Mouse (Mus musculus) lung, adult 2 months (tissue): ENCODE results near the gene Corin.

Source experiments
- CTCF ChIP-seq: fragments of 200-500 bp; IDR thresholded peaks from 2 replicates; pipeline ENCODE4 v1.5.1; 2011; ENCODE audit warnings: mild to moderate bottlenecking, low read length, control low read depth; ENCODE audit not compliant: insufficient read depth
- POLR2A ChIP-seq: fragments of 200-500 bp; IDR thresholded peaks from 2 replicates; pipeline ENCODE4 v1.6.1; 2011; ENCODE audit warnings: low read depth, mild to moderate bottlenecking, control low read depth, low read length, borderline replicate concordance; ENCODE audit errors: extremely low read depth

DNA sequence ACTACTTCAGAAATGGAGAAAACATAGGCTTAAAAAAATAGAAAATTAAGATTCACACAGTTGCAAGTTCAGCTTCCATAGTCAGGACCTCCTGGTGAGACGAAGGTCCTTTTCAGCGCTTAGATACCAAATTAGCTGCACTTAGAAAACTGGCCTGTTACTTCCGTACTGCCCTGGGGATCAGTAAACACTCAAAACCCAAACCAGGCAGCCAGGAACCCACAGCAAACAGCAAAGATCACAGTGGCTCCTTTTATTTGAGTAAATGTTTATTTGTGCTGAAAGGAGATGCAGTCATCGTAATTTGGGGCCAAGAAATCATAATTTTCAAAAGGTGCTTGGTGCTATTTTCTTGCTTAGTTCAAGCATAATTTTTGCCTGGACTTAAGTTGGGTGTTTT, 138.5 kb downstream of the Corin start:
- no peak for TF ChIP-seq POLR2A
- TF ChIP-seq CTCF, result no peak
